Mouse (Mus musculus) cerebellum, adult 2 months (tissue): ENCODE data around the gene Fyb. TPM values are rescaled to one million over a fixed set of nuclear protein-coding genes. Genes with fewer than 3 reads are reported as not detected.

Source experiments
- DNase-seq, 2 experiments: peaks; one replicate each; pipeline ENCODE4 v3.0.0; 2021
- H3K27ac ChIP-seq: fragments of 200-500 bp; 2 replicates; pipeline ENCODE4 v1.5.1; 2012; ENCODE audit warnings: low read length, control low read depth, inconsistent platforms; ENCODE audit not compliant: insufficient read depth
- H3K27me3 ChIP-seq: fragments of 200-500 bp; 2 replicates; pipeline ENCODE4 v1.6.1; 2012; ENCODE audit warnings: inconsistent platforms, mild to moderate bottlenecking, low read length, moderate library complexity; ENCODE audit not compliant: control insufficient read depth, insufficient read depth
- H3K4me1 ChIP-seq: fragments of 200-500 bp; 2 replicates; pipeline ENCODE4 v1.6.1; 2011; ENCODE audit warnings: low read length; ENCODE audit not compliant: control insufficient read depth, insufficient read depth
- H3K4me3 ChIP-seq: fragments of 200-500 bp; replicated peaks from 2 replicates; pipeline ENCODE3; 2011; ENCODE audit warnings: mild to moderate bottlenecking, low read depth, low read length, control low read depth; ENCODE audit not compliant: insufficient read depth
- CTCF ChIP-seq: fragments of 200-500 bp; IDR thresholded peaks from 2 replicates; pipeline ENCODE4 v1.5.1; 2011; ENCODE audit warnings: low read depth, mild to moderate bottlenecking, control low read depth, low read length, moderate library complexity, borderline replicate concordance; ENCODE audit not compliant: insufficient read depth
- POLR2A ChIP-seq: fragments of 200-500 bp; IDR thresholded peaks from 2 replicates; pipeline ENCODE4 v1.6.1; 2011; ENCODE audit warnings: low read length, control low read depth, borderline replicate concordance; ENCODE audit not compliant: insufficient read depth
- WGBS: fragments of 180-500 bp; shearing (Covaris S2); methylation state at CpG from one replicate; pipeline ENCODE4 v1.1.7; 2018; 5-methylcytosine and 5-hydroxymethylcytosine counted together
- polyA plus RNA-seq: library from polyadenylated mRNA; depleted of rRNA; stranded (reverse); fragments of >200 nt; gene quantifications from 2 replicates; pipeline ENCODE4 v1.2.3, GENCODE M21; 2012; rRNA removed

The Fyb gene
- polyA plus RNA-seq, result 1.6 and 2.3 TPM in 2 replicates

DNA sequence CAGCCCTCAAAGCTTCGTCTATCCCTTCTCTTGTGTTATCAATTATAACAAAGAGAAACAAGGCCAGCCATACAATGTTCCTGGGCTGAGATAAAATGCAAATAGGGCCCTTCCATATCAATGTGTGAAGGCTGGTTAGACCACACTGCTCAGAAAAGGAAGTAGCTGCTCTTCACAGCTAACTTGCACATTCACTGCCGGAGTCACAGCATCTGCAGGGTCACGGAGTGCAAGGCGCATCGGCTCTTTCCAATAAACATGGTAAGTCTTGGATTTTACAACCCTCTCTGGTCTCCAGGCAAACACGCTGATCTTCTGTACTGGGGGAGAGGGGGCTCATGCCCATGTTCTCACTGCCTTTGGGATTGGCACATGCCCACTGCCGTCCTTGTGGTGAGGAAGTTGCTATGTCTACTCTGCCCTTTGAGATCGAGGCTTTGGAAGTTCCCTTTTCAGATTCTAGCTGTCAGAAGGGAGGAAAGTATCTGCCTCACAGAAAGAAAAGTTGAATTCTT, at the start of gene Fyb:
Fyb (plus strand) TSS at position 201 of the 515 bp plus-strand sequence.
- H3K4me1 ChIP-seq, result no peaks in the 10 kb centered on the region
- no peak for DNase-seq
- TF ChIP-seq CTCF (no peak), POLR2A (no peak)

DNA sequence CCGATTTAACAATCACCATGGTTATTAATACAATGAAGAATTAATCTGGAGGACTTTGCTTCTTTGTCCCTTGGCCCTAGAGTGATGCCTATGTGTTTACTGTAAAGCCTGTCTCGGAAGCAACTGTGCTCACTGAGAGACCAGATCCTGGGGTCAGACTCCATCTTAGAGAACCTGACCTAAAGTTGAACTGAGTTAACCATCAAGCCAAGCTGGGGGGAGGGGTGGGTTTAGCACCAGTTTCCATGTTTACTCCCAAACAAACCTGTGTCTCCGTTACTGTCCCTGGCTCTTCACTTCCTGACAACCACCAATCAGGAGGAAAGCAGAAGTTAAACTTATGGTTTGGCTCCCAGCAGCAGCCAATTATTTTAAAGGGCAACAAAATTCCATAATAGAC, 39.1 kb upstream of the Fyb start:
- Histone ChIP-seq H3K27me3 (no peaks in the 10 kb centered on the region), H3K4me1 (no peaks in the 10 kb centered on the region), H3K27ac (no peak overlapping the region), H3K4me3 (no peak overlapping the region)
- WGBS, result 80% methylated on average over 3 of the region's 3 CpGs
- DNase-seq, result no peak
- TF ChIP-seq POLR2A (no peak), CTCF (no peak)

More for the DNA sequence above, at the start of gene Fyb:
- WGBS, result 87% methylated on average over 8 of the region's 8 CpGs
- Histone ChIP-seq H3K4me3 (no peak within 1 kb of the TSS), H3K27me3 (no peaks in the 10 kb centered on the region), H3K27ac (no peak within 1 kb of the TSS)

DNA sequence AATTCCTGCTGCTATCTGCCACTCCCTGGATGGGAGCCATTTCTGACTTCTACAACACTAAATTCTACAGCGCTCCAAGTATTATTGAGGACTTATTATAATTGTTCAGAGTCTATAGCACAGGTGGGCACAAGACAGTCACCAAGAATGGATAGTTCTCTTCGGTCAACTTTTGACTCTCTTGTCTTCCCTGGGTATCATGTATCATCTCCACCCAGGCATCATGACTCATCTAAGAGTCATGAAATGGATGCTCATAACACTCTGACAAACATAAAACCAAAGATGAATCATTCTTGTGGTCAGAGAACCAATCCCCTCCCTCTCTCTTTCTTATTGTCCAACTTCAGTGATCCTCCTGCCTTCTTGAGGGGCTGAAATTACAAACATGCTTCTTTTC, 30.3 kb upstream of the Fyb start:
- TF ChIP-seq POLR2A, result no peak
- no peak for TF ChIP-seq CTCF
- no peak overlapping the region for H3K4me3 ChIP-seq

GRCm38 (mm10) chr15:6498396-6499070, 24.1 kb upstream of the Fyb start:
- no peak for TF ChIP-seq POLR2A
- no peak for TF ChIP-seq CTCF
- WGBS, result 47% methylated on average over 10 of the region's 10 CpGs

More for the DNA sequence above, 30.3 kb upstream of the Fyb start:
- DNase-seq, result no peak
- 95% methylated on average over 2 of the region's 2 CpGs for WGBS
- Histone ChIP-seq H3K27me3 (no peaks in the 10 kb centered on the region), H3K4me1 (no peaks in the 10 kb centered on the region), H3K27ac (no peak overlapping the region)

GRCm38 (mm10) chr15:6500787-6501186, 21.9 kb upstream of the Fyb start:
- no peaks in the 10 kb centered on the region for H3K27me3 ChIP-seq
- DNase-seq, result no peak
- H3K4me3 ChIP-seq, result no peak overlapping the region
- no peak overlapping the region for H3K27ac ChIP-seq
- 36% methylated on average over 1 of the region's 1 CpGs for WGBS
- no peaks in the 10 kb centered on the region for H3K4me1 ChIP-seq
- TF ChIP-seq POLR2A (no peak), CTCF (no peak)

More at GRCm38 (mm10) chr15:6498396-6499070, 24.1 kb upstream of the Fyb start:
- Histone ChIP-seq H3K27me3 (no peaks in the 10 kb centered on the region), H3K4me3 (no peak overlapping the region), H3K4me1 (no peaks in the 10 kb centered on the region), H3K27ac (no peak overlapping the region)
- no peak for DNase-seq

GRCm38 (mm10) chr15:6517525-6517924, 5.1 kb upstream of the Fyb start:
- no peak for TF ChIP-seq CTCF
- no peak for TF ChIP-seq POLR2A
- WGBS, result 71% methylated on average over 1 of the region's 1 CpGs
- DNase-seq, result no peak
- Histone ChIP-seq H3K4me1 (no peaks in the 10 kb centered on the region), H3K27ac (no peak overlapping the region), H3K27me3 (no peaks in the 10 kb centered on the region), H3K4me3 (no peak overlapping the region)

- DNase-seq, result no peak
- 83% methylated on average over 19 of the region's 19 CpGs for whole genome bisulfite sequencing
- TF ChIP-seq CTCF (no peak), POLR2A (no peak)
- no peaks in the 10 kb centered on the region for H3K27me3 ChIP-seq
- no peak overlapping the region for H3K4me3 ChIP-seq
- no peaks in the 10 kb centered on the region for H3K4me1 ChIP-seq
- H3K27ac ChIP-seq, result no peak overlapping the region
Measured at GRCm38 (mm10) chr15:6519417-6520255, 3.0 kb upstream of the Fyb start.
